Mouse (Mus musculus): Measurements from ENCODE around the gene Mrvi1. TPM values are rescaled to one million over a fixed set of nuclear protein-coding genes. Genes with fewer than 3 reads are reported as not detected.

Mrvi1 gene
- 6.7 and 8.4 TPM in 2 replicates for polyA plus RNA-seq (2015; fragmentation: Nextera tagmentation; extraction: Ambion mirVana)

GRCm38 (mm10) chr7:110982053-110982705 lies at the start of gene Mrvi1:
Mrvi1 (minus strand) TSS chr7:110982461.
- peak within 1 kb of the TSS; percentile 52; the same call in 1 of the 2 replicates for H3K9ac ChIP-seq (ENCODE audit: low read length)
- H3K4me1 ChIP-seq (replicated peaks; ENCODE audit: control insufficient read depth, insufficient read depth, low read length) = peaks cover 42% of the 10 kb centered on the region
- peak; percentile 79 for ATAC-seq (ENCODE audit: low read depth)

GRCm38 (mm10) chr7:111029046-111029553 lies 46.8 kb upstream of the Mrvi1 start:
- under 1% methylated on average over 29 of the region's 29 CpGs for WGBS
- peak; percentile 42 for ATAC-seq (ENCODE audit: low read depth)
- peaks cover 12% of the 10 kb centered on the region for H3K4me1 ChIP-seq (replicated peaks; ENCODE audit: control insufficient read depth, insufficient read depth, low read length)

More at GRCm38 (mm10) chr7:110982053-110982705, at the start of gene Mrvi1:
- Histone ChIP-seq H3K4me2 (ENCODE audit: low read depth, low read length) (peak within 1 kb of the TSS; percentile 47), H3K36me3 (ENCODE audit: control insufficient read depth, insufficient read depth, low read length) (no peaks in the 10 kb centered on the region), H3K27me3 (ENCODE audit: control insufficient read depth, insufficient read depth, low read depth, low read length) (no peaks in the 10 kb centered on the region), H3K27ac (ENCODE audit: low read length) (peak within 1 kb of the TSS; percentile 87), H3K9me3 (ENCODE audit: control insufficient read depth, low read length) (no peaks in the 10 kb centered on the region), H3K4me3 (ENCODE audit: low read length) (peak within 1 kb of the TSS; percentile 35)
- WGBS = 22% methylated on average over 7 of the region's 7 CpGs

DNA sequence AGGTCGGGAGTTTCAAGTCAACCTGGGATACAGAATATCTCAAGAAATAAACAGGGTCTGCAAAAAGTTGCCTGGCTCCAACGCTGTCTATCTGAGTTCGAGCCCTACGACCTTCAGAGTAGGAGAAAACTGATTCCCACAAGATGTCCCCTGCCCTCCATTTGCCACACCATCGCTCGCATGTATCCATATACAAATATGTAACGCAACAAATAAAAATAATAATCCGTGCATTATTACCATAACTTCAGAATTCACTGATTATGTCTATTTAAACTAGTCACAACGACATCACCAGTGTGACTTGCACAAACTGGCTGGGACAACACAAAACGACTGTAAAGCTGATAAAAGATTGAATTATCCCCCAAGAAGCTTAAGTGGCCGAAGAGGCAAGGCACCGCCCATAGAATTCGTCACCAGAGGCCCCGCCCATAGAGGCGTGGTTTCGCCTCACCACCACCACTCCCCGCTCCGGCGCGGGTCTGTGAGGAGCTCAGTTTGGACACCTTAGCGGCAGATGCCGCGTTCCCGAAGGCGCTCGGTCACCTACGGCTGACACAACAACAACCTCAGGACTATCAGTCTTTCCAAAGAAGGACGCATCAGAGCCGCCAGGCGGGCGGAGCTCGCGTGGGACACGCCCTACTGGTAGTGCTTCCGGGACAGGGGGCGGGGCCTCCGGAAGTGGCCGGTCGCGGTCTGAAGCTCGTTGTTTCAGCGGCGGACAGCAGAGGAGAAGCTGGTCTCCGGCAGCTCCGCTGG lies 46.2 kb upstream of the Mrvi1 start, which contains the start of gene Ctr9:
Ctr9 (plus strand) TSS at position 671 of the 765 bp plus-strand sequence.
- H3K9ac ChIP-seq (ENCODE audit: low read length) = peak within 1 kb of the TSS; percentile 78
- peak within 1 kb of the TSS; percentile 82 for H3K4me2 ChIP-seq (ENCODE audit: low read depth, low read length)
- no peaks in the 10 kb centered on the region for H3K9me3 ChIP-seq (ENCODE audit: control insufficient read depth, low read length)
- H3K27me3 ChIP-seq (ENCODE audit: control insufficient read depth, insufficient read depth, low read depth, low read length) = no peaks in the 10 kb centered on the region
- ATAC-seq (ENCODE audit: low read depth) = peak; percentile 97
- no peaks in the 10 kb centered on the region; the same call in 1 of the 2 replicates for H3K36me3 ChIP-seq (ENCODE audit: control insufficient read depth, insufficient read depth, low read length)
- WGBS = 5% methylated on average over 45 of the region's 45 CpGs
- H3K27ac ChIP-seq (ENCODE audit: low read length) = peak within 1 kb of the TSS; percentile 90
- peaks cover 14% of the 10 kb centered on the region for H3K4me1 ChIP-seq (replicated peaks; ENCODE audit: control insufficient read depth, insufficient read depth, low read length)
- H3K4me3 ChIP-seq (ENCODE audit: low read length) = peak within 1 kb of the TSS; percentile 78

More at GRCm38 (mm10) chr7:111029046-111029553, 46.8 kb upstream of the Mrvi1 start:
- H3K4me2 ChIP-seq (ENCODE audit: low read depth, low read length) = peak overlapping the region; percentile 82
- peak overlapping the region; percentile 90 for H3K27ac ChIP-seq (ENCODE audit: low read length)
- peak overlapping the region; percentile 78 for H3K9ac ChIP-seq (ENCODE audit: low read length)
- H3K27me3 ChIP-seq (ENCODE audit: control insufficient read depth, insufficient read depth, low read depth, low read length) = no peaks in the 10 kb centered on the region
- peak overlapping the region; percentile 78 for H3K4me3 ChIP-seq (ENCODE audit: low read length)
- H3K9me3 ChIP-seq (ENCODE audit: control insufficient read depth, low read length) = no peaks in the 10 kb centered on the region
- peaks cover 2% of the 10 kb centered on the region for H3K36me3 ChIP-seq (ENCODE audit: control insufficient read depth, insufficient read depth, low read length)

DNA sequence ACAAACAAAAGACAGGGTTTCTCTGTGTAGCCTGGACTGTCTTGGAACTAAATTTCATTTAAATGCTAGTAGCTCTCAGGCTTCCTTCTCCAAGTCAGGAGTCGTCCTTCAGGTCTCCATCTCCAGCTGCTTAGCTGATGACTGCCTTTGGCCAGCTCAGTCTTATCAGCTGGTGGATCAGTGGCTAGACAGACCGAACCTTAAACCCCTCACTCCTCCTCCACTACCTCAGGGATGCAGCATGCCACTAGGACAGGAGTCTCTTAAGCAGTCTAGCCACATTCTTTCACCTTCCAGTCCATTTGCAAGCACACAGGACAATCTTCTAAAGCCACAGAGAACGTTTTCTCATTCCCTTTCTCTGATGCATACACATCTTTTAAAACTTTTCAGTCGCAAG lies 42.7 kb upstream of the Mrvi1 start:
- no peak overlapping the region for H3K27ac ChIP-seq (ENCODE audit: low read length)
- no peak overlapping the region for H3K4me2 ChIP-seq (ENCODE audit: low read depth, low read length)

DNA sequence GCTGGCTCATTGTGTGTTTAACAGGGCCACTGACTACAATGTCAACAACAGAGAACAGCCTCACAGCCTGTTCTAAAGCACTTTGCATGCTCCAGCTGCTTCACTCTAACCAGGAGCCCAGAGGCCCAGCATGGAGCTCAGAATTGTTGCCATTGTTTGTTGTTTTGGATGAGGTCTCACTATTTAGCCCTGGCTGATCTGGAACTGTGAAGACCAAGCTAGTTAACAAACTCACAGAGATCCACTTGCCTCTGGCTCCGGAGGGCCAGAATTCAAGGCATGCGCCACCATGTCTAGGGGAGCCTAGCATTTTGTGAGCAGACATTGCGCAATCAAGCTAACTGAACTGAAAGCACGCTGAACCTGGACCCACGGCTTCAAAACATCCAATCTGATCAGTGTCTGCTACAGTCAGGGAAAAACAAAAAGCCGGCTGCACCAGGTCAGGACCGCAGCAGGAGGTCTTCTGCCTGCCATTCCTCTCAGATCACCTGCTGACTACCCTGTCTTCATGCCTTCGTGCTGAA lies 41.9 kb upstream of the Mrvi1 start:
- H3K27ac ChIP-seq (ENCODE audit: low read length) = peak overlapping the region; percentile 74
- H3K36me3 ChIP-seq (ENCODE audit: control insufficient read depth, insufficient read depth, low read length) = no peaks in the 10 kb centered on the region
- ATAC-seq (ENCODE audit: low read depth) = no peak
- 0 out of 2 replicates have a peak overlapping the region, but pooled peaks have one; percentile 1 for H3K9ac ChIP-seq (ENCODE audit: low read length)
- H3K4me2 ChIP-seq (ENCODE audit: low read depth, low read length) = peak overlapping the region; percentile 31
- H3K27me3 ChIP-seq (ENCODE audit: control insufficient read depth, insufficient read depth, low read depth, low read length) = no peaks in the 10 kb centered on the region
- H3K4me3 ChIP-seq (ENCODE audit: low read length) = no peak overlapping the region
- WGBS = 29% methylated on average over 8 of the region's 8 CpGs
- no peaks in the 10 kb centered on the region for H3K9me3 ChIP-seq (ENCODE audit: control insufficient read depth, low read length)
- peaks cover 8% of the 10 kb centered on the region for H3K4me1 ChIP-seq (replicated peaks; ENCODE audit: control insufficient read depth, insufficient read depth, low read length)

More for the DNA sequence above, 42.7 kb upstream of the Mrvi1 start:
- Histone ChIP-seq H3K9me3 (ENCODE audit: control insufficient read depth, low read length) (no peaks in the 10 kb centered on the region), H3K9ac (ENCODE audit: low read length) (no peak overlapping the region), H3K4me1 (replicated peaks; ENCODE audit: control insufficient read depth, insufficient read depth, low read length) (peaks cover 13% of the 10 kb centered on the region), H3K36me3 (ENCODE audit: control insufficient read depth, insufficient read depth, low read length) (no peaks in the 10 kb centered on the region), H3K4me3 (ENCODE audit: low read length) (no peak overlapping the region), H3K27me3 (ENCODE audit: control insufficient read depth, insufficient read depth, low read depth, low read length) (no peaks in the 10 kb centered on the region)
- no peak for ATAC-seq (ENCODE audit: low read depth)
- 26% methylated on average over 4 of the region's 4 CpGs for WGBS

DNA sequence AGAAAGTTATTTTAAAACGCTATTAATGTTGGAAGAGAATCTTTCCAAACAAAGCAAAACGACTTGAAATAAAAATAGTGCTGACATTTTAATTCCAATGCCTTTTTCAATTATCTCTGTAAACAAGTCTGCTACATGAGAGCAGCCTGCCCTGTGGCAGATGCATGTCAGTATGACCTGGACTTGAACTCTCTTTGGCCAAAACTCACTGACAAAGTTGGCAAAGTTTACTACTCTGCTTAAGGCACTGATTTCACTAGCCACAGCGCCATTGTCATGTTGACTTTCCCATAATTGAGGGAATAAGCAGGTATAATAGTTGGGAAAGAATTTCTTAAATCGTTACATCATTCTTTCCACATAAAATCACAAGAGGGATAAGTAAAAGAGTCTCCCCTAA lies 38.6 kb upstream of the Mrvi1 start:
- H3K36me3 ChIP-seq (ENCODE audit: control insufficient read depth, insufficient read depth, low read length) = no peaks in the 10 kb centered on the region
- peaks cover 6% of the 10 kb centered on the region for H3K4me1 ChIP-seq (replicated peaks; ENCODE audit: control insufficient read depth, insufficient read depth, low read length)
- H3K9me3 ChIP-seq (ENCODE audit: control insufficient read depth, low read length) = no peaks in the 10 kb centered on the region
- H3K4me3 ChIP-seq (ENCODE audit: low read length) = no peak overlapping the region
- ATAC-seq (ENCODE audit: low read depth) = 0 out of 2 replicates have a peak, but pooled peaks have one; percentile 23
- H3K27me3 ChIP-seq (ENCODE audit: control insufficient read depth, insufficient read depth, low read depth, low read length) = no peaks in the 10 kb centered on the region
- WGBS = 50% methylated on average over 4 of the region's 4 CpGs
- no peak overlapping the region for H3K4me2 ChIP-seq (ENCODE audit: low read depth, low read length)
- H3K9ac ChIP-seq (ENCODE audit: low read length) = no peak overlapping the region
- no peak overlapping the region for H3K27ac ChIP-seq (ENCODE audit: low read length)

- Histone ChIP-seq H3K9ac (ENCODE audit: low read length) (no peak overlapping the region), H3K4me3 (ENCODE audit: low read length) (no peak overlapping the region), H3K9me3 (ENCODE audit: control insufficient read depth, low read length) (no peaks in the 10 kb centered on the region), H3K4me1 (replicated peaks; ENCODE audit: control insufficient read depth, insufficient read depth, low read length) (no peaks in the 10 kb centered on the region; the same call in 1 of the 2 replicates), H3K27ac (ENCODE audit: low read length) (no peak overlapping the region), H3K4me2 (ENCODE audit: low read depth, low read length) (no peak overlapping the region), H3K27me3 (ENCODE audit: control insufficient read depth, insufficient read depth, low read depth, low read length) (no peaks in the 10 kb centered on the region), H3K36me3 (ENCODE audit: control insufficient read depth, insufficient read depth, low read length) (no peaks in the 10 kb centered on the region)
- WGBS = 56% methylated on average over 3 of the region's 3 CpGs
- ATAC-seq (ENCODE audit: low read depth) = no peak
Measured at GRCm38 (mm10) chr7:111016921-111017320, 34.7 kb upstream of the Mrvi1 start.

DNA sequence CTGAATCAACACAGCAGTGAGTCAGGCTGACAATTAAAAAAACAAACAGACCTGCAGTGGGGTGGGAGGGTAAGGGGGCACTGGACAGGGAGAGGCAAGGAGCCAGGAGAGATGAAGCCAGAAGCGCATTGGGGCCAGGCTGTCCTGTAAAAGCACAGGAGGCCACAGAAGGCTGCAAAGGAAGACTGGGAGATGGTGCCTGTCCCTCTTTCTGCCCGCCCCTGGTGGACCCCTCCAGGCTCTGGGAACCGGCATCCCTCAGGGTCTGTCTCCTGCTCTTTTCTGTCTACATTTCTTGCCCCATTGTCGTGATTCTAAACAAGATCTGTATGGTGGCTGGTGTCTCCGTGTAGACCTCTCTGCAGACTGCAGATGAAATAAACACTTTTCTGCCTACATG lies 33.5 kb upstream of the Mrvi1 start:
- 53% methylated on average over 5 of the region's 5 CpGs for WGBS
- Histone ChIP-seq H3K9me3 (ENCODE audit: control insufficient read depth, low read length) (no peaks in the 10 kb centered on the region), H3K27ac (ENCODE audit: low read length) (no peak overlapping the region), H3K4me3 (ENCODE audit: low read length) (no peak overlapping the region), H3K27me3 (ENCODE audit: control insufficient read depth, insufficient read depth, low read depth, low read length) (no peaks in the 10 kb centered on the region), H3K36me3 (ENCODE audit: control insufficient read depth, insufficient read depth, low read length) (no peaks in the 10 kb centered on the region), H3K4me2 (ENCODE audit: low read depth, low read length) (no peak overlapping the region), H3K9ac (ENCODE audit: low read length) (no peak overlapping the region), H3K4me1 (replicated peaks; ENCODE audit: control insufficient read depth, insufficient read depth, low read length) (no peaks in the 10 kb centered on the region)
- no peak for ATAC-seq (ENCODE audit: low read depth)

GRCm38 (mm10) chr7:111014893-111015292 lies 32.6 kb upstream of the Mrvi1 start:
- Histone ChIP-seq H3K4me3 (ENCODE audit: low read length) (no peak overlapping the region), H3K4me1 (replicated peaks; ENCODE audit: control insufficient read depth, insufficient read depth, low read length) (no peaks in the 10 kb centered on the region), H3K36me3 (ENCODE audit: control insufficient read depth, insufficient read depth, low read length) (no peaks in the 10 kb centered on the region), H3K27me3 (ENCODE audit: control insufficient read depth, insufficient read depth, low read depth, low read length) (no peaks in the 10 kb centered on the region), H3K4me2 (ENCODE audit: low read depth, low read length) (no peak overlapping the region), H3K9me3 (ENCODE audit: control insufficient read depth, low read length) (no peaks in the 10 kb centered on the region), H3K9ac (ENCODE audit: low read length) (no peak overlapping the region), H3K27ac (ENCODE audit: low read length) (no peak overlapping the region)
- ATAC-seq (ENCODE audit: low read depth) = peak; percentile 83
- WGBS = 12% methylated on average over 5 of the region's 5 CpGs
